Mouse (Mus musculus): ENCODE data around the gene Ano2. TPM values are rescaled to one million over a fixed set of nuclear protein-coding genes. Genes with fewer than 3 reads are reported as not detected.

Gene Ano2
- polyA plus RNA-seq, 1 experiment from 2014 or later = 0.27 TPM

DNA sequence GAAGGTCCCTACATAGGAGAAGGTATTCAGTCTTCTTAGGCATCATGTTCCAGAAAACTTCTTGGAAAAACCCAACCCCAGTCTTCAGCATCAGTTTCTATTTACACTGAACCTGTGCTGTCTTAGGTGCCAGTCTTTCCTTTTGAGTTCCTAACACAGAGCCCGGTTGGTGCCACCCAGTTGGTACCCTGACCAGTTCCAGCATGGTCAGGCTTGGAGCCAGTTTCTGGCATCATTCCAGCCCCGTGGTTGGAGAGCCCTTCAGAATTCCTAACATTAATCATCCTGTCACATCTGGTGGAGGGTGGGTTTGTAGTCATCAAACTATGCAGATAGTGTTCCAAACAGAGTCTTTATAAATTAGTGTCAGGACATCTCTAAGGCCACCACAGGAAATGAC lies 234.8 kb downstream of the Ano2 start:
- WGBS = 61% methylated on average over 2 of the region's 2 CpGs
- no peak for ATAC-seq (ENCODE audit: low FRiP score, low TSS enrichment)
- H3K36me3 ChIP-seq (ENCODE audit: control insufficient read depth, insufficient read depth, low read length) = no peaks in the 10 kb centered on the region

DNA sequence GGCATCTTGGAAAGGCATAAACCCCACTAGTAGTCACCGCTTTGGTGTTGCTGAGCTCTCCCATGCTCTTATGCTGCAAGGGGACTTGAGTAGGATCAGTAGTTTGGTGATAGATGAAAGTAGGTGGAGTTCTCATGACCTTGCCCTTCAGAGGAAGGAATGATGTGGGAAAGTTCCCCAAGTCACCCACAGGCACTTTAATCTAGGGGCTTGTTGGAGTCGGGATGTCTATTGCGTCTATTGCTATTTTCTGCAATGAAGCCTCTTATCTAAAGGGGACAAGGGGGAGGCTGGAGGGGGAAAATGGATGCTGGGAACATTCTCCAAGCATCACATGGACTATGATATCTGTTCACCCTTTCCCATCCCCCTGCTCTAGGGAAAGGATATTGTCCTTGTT lies 235.6 kb downstream of the Ano2 start:
- no peak for ATAC-seq (ENCODE audit: low FRiP score, low TSS enrichment)
- H3K27me3 ChIP-seq (ENCODE audit: control insufficient read depth, insufficient read depth, low read length) = no peaks in the 10 kb centered on the region
- no peak overlapping the region for H3K9ac ChIP-seq (ENCODE audit: low read depth, low read length)
- WGBS = 80% methylated on average over 3 of the region's 3 CpGs
- no peak overlapping the region for H3K27ac ChIP-seq (ENCODE audit: low read depth, low read length)
- H3K4me3 ChIP-seq (ENCODE audit: low read length) = no peak overlapping the region
- H3K4me2 ChIP-seq (replicated peaks; ENCODE audit: low read depth, low read length) = no peak overlapping the region
- H3K9me3 ChIP-seq (ENCODE audit: control insufficient read depth, low read length) = no peaks in the 10 kb centered on the region
- H3K4me1 ChIP-seq (ENCODE audit: control insufficient read depth, insufficient read depth, low read length) = no peaks in the 10 kb centered on the region
- H3K36me3 ChIP-seq (ENCODE audit: control insufficient read depth, insufficient read depth, low read length) = no peaks in the 10 kb centered on the region

More for the DNA sequence above, 234.8 kb downstream of the Ano2 start:
- Histone ChIP-seq H3K9ac (ENCODE audit: low read depth, low read length) (no peak overlapping the region), H3K4me1 (ENCODE audit: control insufficient read depth, insufficient read depth, low read length) (no peaks in the 10 kb centered on the region), H3K9me3 (ENCODE audit: control insufficient read depth, low read length) (no peaks in the 10 kb centered on the region), H3K27ac (ENCODE audit: low read depth, low read length) (no peak overlapping the region), H3K4me2 (replicated peaks; ENCODE audit: low read depth, low read length) (no peak overlapping the region), H3K4me3 (ENCODE audit: low read length) (no peak overlapping the region), H3K27me3 (ENCODE audit: control insufficient read depth, insufficient read depth, low read length) (no peaks in the 10 kb centered on the region)

DNA sequence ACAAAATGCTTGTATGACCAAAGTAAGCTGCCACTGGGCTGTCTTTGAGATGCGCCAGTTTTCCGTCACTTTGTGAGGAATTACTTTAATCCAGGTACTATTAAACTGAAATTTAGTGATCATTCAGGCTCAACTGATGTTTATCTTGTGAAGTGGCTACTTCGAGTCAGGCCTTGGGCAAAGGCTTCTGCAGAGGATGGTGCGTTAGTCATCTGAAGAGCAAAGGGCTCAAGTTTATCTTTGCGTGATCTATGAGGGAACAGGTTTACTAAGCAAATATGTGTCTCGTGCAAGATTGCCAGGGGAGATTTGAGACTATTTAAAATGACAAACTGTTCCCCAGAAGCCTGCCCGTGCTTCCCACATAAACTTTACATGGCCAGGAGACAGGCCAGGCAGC lies 241.7 kb downstream of the Ano2 start:
- ATAC-seq (ENCODE audit: low FRiP score, low TSS enrichment) = no peak
- no peak overlapping the region for H3K27ac ChIP-seq (ENCODE audit: low read depth, low read length)
- 52% methylated on average over 7 of the region's 7 CpGs for WGBS
- no peak overlapping the region for H3K4me3 ChIP-seq (ENCODE audit: low read length)
- 0 out of 2 replicates have a peak, but pooled peaks cover 2% of the 10 kb centered on the region for H3K4me1 ChIP-seq (ENCODE audit: control insufficient read depth, insufficient read depth, low read length)
- no peaks in the 10 kb centered on the region for H3K9me3 ChIP-seq (ENCODE audit: control insufficient read depth, low read length)
- H3K27me3 ChIP-seq (ENCODE audit: control insufficient read depth, insufficient read depth, low read length) = no peaks in the 10 kb centered on the region
- no peaks in the 10 kb centered on the region for H3K36me3 ChIP-seq (ENCODE audit: control insufficient read depth, insufficient read depth, low read length)
- H3K9ac ChIP-seq (ENCODE audit: low read depth, low read length) = no peak overlapping the region
- no peak overlapping the region for H3K4me2 ChIP-seq (replicated peaks; ENCODE audit: low read depth, low read length)

DNA sequence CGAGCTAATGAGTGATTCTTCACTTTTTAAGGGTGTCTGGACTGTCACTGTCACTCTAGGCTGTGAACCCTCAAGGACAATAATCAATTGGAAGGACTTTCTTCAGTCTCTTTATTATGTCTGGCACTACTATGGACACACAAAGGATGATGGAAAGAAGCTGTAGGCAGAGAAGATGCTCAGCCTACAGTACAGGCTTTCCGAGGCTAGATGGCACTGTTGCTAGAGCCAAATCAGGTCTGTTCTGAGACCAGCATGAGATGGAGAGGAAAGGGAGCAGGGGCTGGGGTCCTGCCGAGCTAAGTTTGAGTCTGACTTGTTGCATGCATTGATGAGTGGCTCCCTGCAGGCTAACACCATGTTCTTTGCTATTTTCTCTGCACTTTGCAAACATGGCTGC lies 264.7 kb downstream of the Ano2 start:
- peak; percentile 80 for ATAC-seq (ENCODE audit: low FRiP score, low TSS enrichment)
- H3K4me3 ChIP-seq (ENCODE audit: low read length) = no peak overlapping the region
- H3K36me3 ChIP-seq (ENCODE audit: control insufficient read depth, insufficient read depth, low read length) = no peaks in the 10 kb centered on the region
- H3K9ac ChIP-seq (ENCODE audit: low read depth, low read length) = no peak overlapping the region
- no peaks in the 10 kb centered on the region for H3K4me1 ChIP-seq (ENCODE audit: control insufficient read depth, insufficient read depth, low read length)
- H3K27ac ChIP-seq (ENCODE audit: low read depth, low read length) = no peak overlapping the region
- no peaks in the 10 kb centered on the region for H3K27me3 ChIP-seq (ENCODE audit: control insufficient read depth, insufficient read depth, low read length)
- H3K9me3 ChIP-seq (ENCODE audit: control insufficient read depth, low read length) = no peaks in the 10 kb centered on the region
- no peak overlapping the region for H3K4me2 ChIP-seq (replicated peaks; ENCODE audit: low read depth, low read length)
- 12% methylated on average over 3 of the region's 3 CpGs for WGBS

DNA sequence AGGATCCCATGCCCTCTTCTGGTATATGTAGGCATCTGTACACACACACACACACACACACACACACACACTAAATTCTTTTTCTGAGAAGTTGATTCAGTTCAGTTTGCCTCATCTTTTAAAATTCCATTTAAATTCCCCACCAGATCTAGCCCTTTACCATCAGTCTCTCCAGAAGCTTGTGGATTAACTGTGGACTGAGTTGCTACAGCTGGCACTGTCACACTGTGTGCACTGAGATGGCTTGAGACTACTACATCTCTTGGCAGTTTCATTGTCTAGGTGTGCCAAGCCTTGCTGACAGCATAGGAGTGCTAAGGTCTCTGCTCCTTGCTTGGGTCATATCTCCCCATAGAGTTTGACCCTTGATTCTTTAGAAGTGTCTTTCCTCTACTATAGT lies 283.3 kb downstream of the Ano2 start:
- H3K36me3 ChIP-seq (ENCODE audit: control insufficient read depth, insufficient read depth, low read length) = no peaks in the 10 kb centered on the region

DNA sequence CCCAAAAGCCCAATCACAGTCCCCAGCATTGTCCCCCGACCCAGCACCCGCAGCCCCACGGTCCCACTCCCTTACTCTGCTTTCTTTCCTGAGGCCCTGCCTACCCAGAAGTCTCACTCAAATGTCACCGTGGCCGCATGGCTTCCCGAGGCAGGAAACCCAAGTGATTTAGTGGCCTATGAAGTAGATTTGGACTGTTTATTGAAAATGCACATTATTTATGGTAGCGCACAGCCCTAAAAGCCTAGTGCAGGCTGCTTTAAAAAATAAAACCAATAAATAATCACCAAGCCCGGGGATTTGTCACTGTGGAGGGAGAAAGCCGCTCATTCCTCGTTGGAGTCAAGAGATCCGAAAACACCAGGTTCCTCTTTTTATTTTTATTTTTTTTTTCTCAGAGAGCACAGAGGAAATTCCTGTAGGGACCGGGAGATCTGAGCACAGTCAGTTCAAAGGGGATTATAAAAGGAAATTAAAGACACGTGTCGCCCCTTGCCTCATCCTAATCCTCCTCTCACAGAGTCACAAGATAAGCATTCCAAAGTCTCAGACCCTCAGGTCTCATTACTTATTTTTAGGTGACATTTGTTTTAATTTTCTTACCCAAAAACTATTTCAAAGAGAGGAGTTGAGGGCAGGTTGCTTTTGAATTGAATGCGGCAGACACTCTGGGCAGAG lies 285.7 kb downstream of the Ano2 start:
- Histone ChIP-seq H3K4me1 (ENCODE audit: control insufficient read depth, insufficient read depth, low read length) (0 out of 2 replicates have a peak, but pooled peaks cover 3% of the 10 kb centered on the region), H3K9ac (ENCODE audit: low read depth, low read length) (no peak overlapping the region), H3K27me3 (ENCODE audit: control insufficient read depth, insufficient read depth, low read length) (no peaks in the 10 kb centered on the region), H3K4me2 (replicated peaks; ENCODE audit: low read depth, low read length) (no peak overlapping the region), H3K27ac (ENCODE audit: low read depth, low read length) (no peak overlapping the region), H3K36me3 (ENCODE audit: control insufficient read depth, insufficient read depth, low read length) (no peaks in the 10 kb centered on the region), H3K4me3 (ENCODE audit: low read length) (no peak overlapping the region), H3K9me3 (ENCODE audit: control insufficient read depth, low read length) (no peaks in the 10 kb centered on the region)
- WGBS = 26% methylated on average over 15 of the region's 15 CpGs
- ATAC-seq (ENCODE audit: low FRiP score, low TSS enrichment) = peak; percentile 62; the same call in 1 of the 2 replicates

More for the DNA sequence above, 283.3 kb downstream of the Ano2 start:
- Histone ChIP-seq H3K4me1 (ENCODE audit: control insufficient read depth, insufficient read depth, low read length) (0 out of 2 replicates have a peak, but pooled peaks cover 3% of the 10 kb centered on the region), H3K4me3 (ENCODE audit: low read length) (no peak overlapping the region), H3K9me3 (ENCODE audit: control insufficient read depth, low read length) (no peaks in the 10 kb centered on the region), H3K9ac (ENCODE audit: low read depth, low read length) (no peak overlapping the region), H3K27ac (ENCODE audit: low read depth, low read length) (no peak overlapping the region), H3K27me3 (ENCODE audit: control insufficient read depth, insufficient read depth, low read length) (no peaks in the 10 kb centered on the region), H3K4me2 (replicated peaks; ENCODE audit: low read depth, low read length) (no peak overlapping the region)
- ATAC-seq (ENCODE audit: low FRiP score, low TSS enrichment) = no peak

DNA sequence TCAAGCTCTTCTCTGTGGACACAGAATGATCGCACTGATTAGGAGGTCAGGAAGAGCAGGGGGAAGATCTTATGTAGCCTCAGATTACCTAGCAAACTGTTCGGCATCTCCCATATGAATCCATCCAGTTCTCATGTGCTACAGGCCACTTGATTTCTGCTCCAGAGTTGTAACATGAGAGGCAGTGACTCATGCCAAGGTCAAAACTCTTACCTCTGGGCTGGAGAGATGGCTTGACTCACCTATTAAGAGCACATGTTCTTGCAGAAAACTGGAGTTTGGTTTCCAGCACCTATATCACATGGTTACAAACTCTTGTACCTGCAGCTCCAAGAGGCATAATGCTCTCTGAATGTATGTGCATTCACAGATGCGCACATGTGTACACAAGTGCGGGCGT lies 289.4 kb downstream of the Ano2 start:
- Histone ChIP-seq H3K9ac (ENCODE audit: low read depth, low read length) (no peak overlapping the region), H3K27me3 (ENCODE audit: control insufficient read depth, insufficient read depth, low read length) (no peaks in the 10 kb centered on the region), H3K4me3 (ENCODE audit: low read length) (no peak overlapping the region), H3K27ac (ENCODE audit: low read depth, low read length) (no peak overlapping the region), H3K9me3 (ENCODE audit: control insufficient read depth, low read length) (no peaks in the 10 kb centered on the region), H3K4me2 (replicated peaks; ENCODE audit: low read depth, low read length) (no peak overlapping the region), H3K4me1 (ENCODE audit: control insufficient read depth, insufficient read depth, low read length) (0 out of 2 replicates have a peak, but pooled peaks cover 3% of the 10 kb centered on the region), H3K36me3 (ENCODE audit: control insufficient read depth, insufficient read depth, low read length) (no peaks in the 10 kb centered on the region)
- no peak for ATAC-seq (ENCODE audit: low FRiP score, low TSS enrichment)
- 77% methylated on average over 5 of the region's 5 CpGs for WGBS

DNA sequence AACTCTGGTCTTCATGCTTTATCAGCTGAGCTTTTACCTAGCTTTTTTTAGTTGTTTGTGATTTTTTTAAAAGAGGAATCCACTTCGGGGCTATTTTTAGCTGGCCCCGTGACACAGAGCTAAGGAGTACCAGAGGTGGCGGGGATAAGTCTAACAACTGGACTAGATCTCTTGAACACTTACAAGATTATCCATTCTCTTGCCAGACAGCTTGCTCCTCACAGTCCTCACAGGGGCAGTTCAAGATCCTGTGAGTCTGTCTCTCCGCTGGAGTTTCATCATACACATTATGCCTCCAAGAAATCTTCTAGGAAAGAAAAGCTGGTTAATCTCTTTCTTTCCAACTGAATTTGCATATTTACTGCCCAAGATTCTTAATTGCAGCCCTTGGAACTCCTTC lies 293.8 kb downstream of the Ano2 start:
- no peak overlapping the region for H3K9ac ChIP-seq (ENCODE audit: low read depth, low read length)
- H3K4me3 ChIP-seq (ENCODE audit: low read length) = no peak overlapping the region
- H3K9me3 ChIP-seq (ENCODE audit: control insufficient read depth, low read length) = no peaks in the 10 kb centered on the region
- no peak for ATAC-seq (ENCODE audit: low FRiP score, low TSS enrichment)
- no peak overlapping the region for H3K27ac ChIP-seq (ENCODE audit: low read depth, low read length)
- no peaks in the 10 kb centered on the region for H3K4me1 ChIP-seq (ENCODE audit: control insufficient read depth, insufficient read depth, low read length)
- no peaks in the 10 kb centered on the region for H3K27me3 ChIP-seq (ENCODE audit: control insufficient read depth, insufficient read depth, low read length)
- WGBS = 84% methylated on average over 4 of the region's 4 CpGs
- H3K4me2 ChIP-seq (replicated peaks; ENCODE audit: low read depth, low read length) = no peak overlapping the region
- H3K36me3 ChIP-seq (ENCODE audit: control insufficient read depth, insufficient read depth, low read length) = no peaks in the 10 kb centered on the region

DNA sequence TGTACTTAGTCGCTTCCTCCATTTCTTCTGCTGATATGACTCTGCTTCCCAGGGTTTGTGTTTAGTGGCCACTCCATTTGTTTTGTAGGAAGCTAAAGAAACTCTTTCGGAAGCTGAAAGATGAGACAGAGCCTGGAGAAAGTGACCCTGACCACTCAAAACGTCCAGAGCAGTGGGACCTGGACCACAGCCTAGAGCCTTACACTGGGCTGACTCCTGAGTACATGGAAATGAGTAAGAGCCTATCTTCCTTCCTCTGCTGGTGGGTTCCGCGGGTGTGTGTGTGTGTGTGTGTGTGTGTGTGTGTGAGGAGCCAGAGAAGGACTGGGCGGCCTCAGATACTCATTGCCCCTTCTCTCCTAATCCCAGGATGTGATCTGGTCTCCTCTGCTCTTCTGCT lies 302.5 kb downstream of the Ano2 start:
- no peaks in the 10 kb centered on the region for H3K27me3 ChIP-seq (ENCODE audit: control insufficient read depth, insufficient read depth, low read length)
- WGBS = 47% methylated on average over 6 of the region's 6 CpGs
- no peaks in the 10 kb centered on the region for H3K36me3 ChIP-seq (ENCODE audit: control insufficient read depth, insufficient read depth, low read length)
- H3K4me1 ChIP-seq (ENCODE audit: control insufficient read depth, insufficient read depth, low read length) = no peaks in the 10 kb centered on the region
- no peak overlapping the region for H3K4me3 ChIP-seq (ENCODE audit: low read length)
- no peaks in the 10 kb centered on the region for H3K9me3 ChIP-seq (ENCODE audit: control insufficient read depth, low read length)
- H3K9ac ChIP-seq (ENCODE audit: low read depth, low read length) = no peak overlapping the region
- ATAC-seq (ENCODE audit: low FRiP score, low TSS enrichment) = no peak
- H3K27ac ChIP-seq (ENCODE audit: low read depth, low read length) = no peak overlapping the region
- H3K4me2 ChIP-seq (replicated peaks; ENCODE audit: low read depth, low read length) = no peak overlapping the region
